Mouse (Mus musculus) intestine, embryonic 14.5 days (tissue): ENCODE measurements around the gene Rerg. TPM values are rescaled to one million over a fixed set of nuclear protein-coding genes. Genes with fewer than 3 reads are reported as not detected.

Experiments
- ATAC-seq: fragments of 200-750 bp; cut with Nextera tagmentation; replicated peaks from 2 replicates; pipeline ENCODE4 v1.8.0; 2017; ENCODE audit warnings: low read depth, moderate number of reproducible peaks, moderate TSS enrichment, moderate library complexity; ENCODE audit not compliant: low FRiP score, low TSS enrichment
- DNase-seq: peaks from one replicate; pipeline ENCODE4 v3.0.0-alpha.2; 2018; ENCODE audit warnings: low spot score
- H3K27ac ChIP-seq: fragments of 300-500 bp; sonication (generic); 2 replicates; pipeline ENCODE4 v1.5.1; 2014; ENCODE audit warnings: low read depth, mild to moderate bottlenecking, control low read depth
- H3K27me3 ChIP-seq: fragments of 300-500 bp; sonication (generic); replicated peaks from 2 replicates; pipeline ENCODE4 v1.6.1; 2014; ENCODE audit warnings: low read length, control low read depth; ENCODE audit not compliant: control insufficient read depth, insufficient read depth
- H3K36me3 ChIP-seq: fragments of 300-500 bp; sonication (generic); 2 replicates; pipeline ENCODE4 v1.6.1; 2014; ENCODE audit warnings: low read length, control low read depth; ENCODE audit not compliant: control insufficient read depth, insufficient read depth
- H3K4me1 ChIP-seq: fragments of 300-500 bp; sonication (generic); replicated peaks from 2 replicates; pipeline ENCODE4 v1.6.1; 2014; ENCODE audit warnings: low read length, control low read depth, mixed read lengths; ENCODE audit not compliant: control insufficient read depth, insufficient read depth
- H3K4me2 ChIP-seq: fragments of 300-500 bp; sonication (generic); 2 replicates; pipeline ENCODE4 v1.6.1; 2014; ENCODE audit warnings: low read length
- H3K4me3 ChIP-seq: fragments of 300-500 bp; sonication (generic); 2 replicates; pipeline ENCODE4 v1.5.1; 2014; ENCODE audit warnings: low read depth, low read length, control low read depth, mixed read lengths
- H3K9ac ChIP-seq: fragments of 300-500 bp; sonication (generic); 2 replicates; pipeline ENCODE4 v1.6.1; 2014; ENCODE audit warnings: mild to moderate bottlenecking, low read length
- H3K9me3 ChIP-seq: fragments of 300-500 bp; sonication (generic); 2 replicates; pipeline ENCODE4 v1.6.1; 2016; ENCODE audit warnings: low read length, control low read depth; ENCODE audit not compliant: control insufficient read depth
- WGBS: fragments of 180-500 bp; shearing (Covaris S2); extraction: QIAGEN DNeasy Blood & Tissue Kit; methylation state at CpG from one replicate; pipeline ENCODE4 v1.1.7; 2014; 5-methylcytosine and 5-hydroxymethylcytosine counted together
- polyA plus RNA-seq: library from polyadenylated mRNA; unstranded; fragments of >200 nt; fragmentation: Nextera tagmentation; extraction: Ambion mirVana; gene quantifications from 2 replicates; pipeline ENCODE4 v1.2.1, GENCODE M21; 2014

Rerg gene
- polyA plus RNA-seq, 1 experiment from 2014 or later: 25.3 TPM

GRCm38 (mm10) chr6:137135506-137136391, 34.5 kb downstream of the Rerg start:
- 0 out of 2 replicates have a peak overlapping the region, but pooled peaks have one; percentile 16 for H3K9ac ChIP-seq
- no peaks in the 10 kb centered on the region for H3K36me3 ChIP-seq
- no peaks in the 10 kb centered on the region for H3K27me3 ChIP-seq
- H3K4me3 ChIP-seq: no peak overlapping the region
- peaks cover 44% of the 10 kb centered on the region for H3K4me1 ChIP-seq
- ATAC-seq: peak; percentile 77; the same call in 1 of the 2 replicates
- H3K9me3 ChIP-seq: no peaks in the 10 kb centered on the region
- peak overlapping the region; percentile 73 for H3K27ac ChIP-seq
- peak overlapping the region; percentile 28 for H3K4me2 ChIP-seq
- DNase-seq: no peak
- WGBS: 35% methylated on average over 20 of the region's 20 CpGs

GRCm38 (mm10) chr6:137131794-137132193, 38.5 kb downstream of the Rerg start:
- Histone ChIP-seq H3K4me2 (no peak overlapping the region), H3K4me3 (no peak overlapping the region), H3K4me1 (peaks cover 38% of the 10 kb centered on the region), H3K36me3 (no peaks in the 10 kb centered on the region), H3K9me3 (no peaks in the 10 kb centered on the region), H3K27me3 (no peaks in the 10 kb centered on the region), H3K27ac (no peak overlapping the region), H3K9ac (no peak overlapping the region)
- 89% methylated on average over 1 of the region's 1 CpGs for WGBS
- ATAC-seq (no peak), DNase-seq (no peak)

- no peaks in the 10 kb centered on the region for H3K27me3 ChIP-seq
- ATAC-seq (peak; percentile 74), DNase-seq (no peak)
- H3K4me1 ChIP-seq: peaks cover 36% of the 10 kb centered on the region
- H3K27ac ChIP-seq: peak overlapping the region; percentile 27; the same call in 1 of the 2 replicates
- H3K9ac ChIP-seq: no peak overlapping the region
- no peaks in the 10 kb centered on the region for H3K36me3 ChIP-seq
- H3K4me2 ChIP-seq: no peak overlapping the region
- 35% methylated on average over 6 of the region's 6 CpGs for WGBS
- H3K4me3 ChIP-seq: no peak overlapping the region
- no peaks in the 10 kb centered on the region for H3K9me3 ChIP-seq
These were observed 38.9 kb downstream of the Rerg start for GRCm38 (mm10) chr6:137131349-137131748.

DNA sequence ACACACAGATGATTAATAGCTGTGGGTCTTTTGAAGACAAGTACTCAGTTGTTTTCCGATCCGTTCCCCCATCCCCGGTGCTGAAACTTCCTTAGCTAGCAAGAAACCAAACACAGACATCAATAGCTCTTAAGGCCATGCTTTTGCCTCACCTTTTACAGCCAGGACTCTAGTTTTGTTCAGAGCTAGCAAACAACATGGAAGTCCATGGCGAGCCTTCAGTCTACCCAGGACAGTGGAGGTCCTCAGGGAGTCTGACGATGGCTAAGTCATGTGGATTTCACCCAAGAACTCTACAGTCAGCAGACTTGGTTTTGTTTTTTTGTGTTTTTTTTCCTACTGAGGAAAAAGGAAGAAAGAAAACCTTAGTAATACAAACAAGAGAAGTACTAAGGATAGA, 43.4 kb downstream of the Rerg start:
- H3K9me3 ChIP-seq: no peaks in the 10 kb centered on the region
- H3K9ac ChIP-seq: no peak overlapping the region
- H3K4me3 ChIP-seq: no peak overlapping the region
- no peaks in the 10 kb centered on the region for H3K36me3 ChIP-seq
- H3K27ac ChIP-seq: peak overlapping the region; percentile 66
- ATAC-seq (no peak), DNase-seq (no peak)
- H3K4me2 ChIP-seq: no peak overlapping the region
- H3K4me1 ChIP-seq: peaks cover 33% of the 10 kb centered on the region
- H3K27me3 ChIP-seq: no peaks in the 10 kb centered on the region
- 41% methylated on average over 5 of the region's 5 CpGs for WGBS

DNA sequence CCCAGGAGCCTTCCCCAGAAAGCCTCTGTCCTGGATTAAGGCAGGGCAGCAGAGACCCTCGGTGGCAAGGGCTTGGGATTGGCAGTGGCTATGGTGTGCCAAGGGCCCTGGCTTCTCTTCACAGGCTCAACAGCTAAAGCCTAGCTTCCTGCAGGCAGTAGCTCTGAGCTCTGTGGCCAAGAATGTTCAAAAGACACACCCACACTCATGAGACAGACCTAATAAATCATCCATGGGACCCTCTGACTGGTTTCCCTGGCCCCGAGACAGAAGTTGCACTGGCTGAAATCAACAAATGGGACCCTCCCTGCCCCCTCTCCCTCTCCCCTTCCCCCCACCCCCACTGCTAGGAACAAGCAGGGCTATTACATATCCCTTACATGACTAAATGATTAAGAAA, 44.1 kb downstream of the Rerg start:
- DNase-seq (no peak), ATAC-seq (peak; percentile 85)
- H3K4me3 ChIP-seq: no peak overlapping the region

DNA sequence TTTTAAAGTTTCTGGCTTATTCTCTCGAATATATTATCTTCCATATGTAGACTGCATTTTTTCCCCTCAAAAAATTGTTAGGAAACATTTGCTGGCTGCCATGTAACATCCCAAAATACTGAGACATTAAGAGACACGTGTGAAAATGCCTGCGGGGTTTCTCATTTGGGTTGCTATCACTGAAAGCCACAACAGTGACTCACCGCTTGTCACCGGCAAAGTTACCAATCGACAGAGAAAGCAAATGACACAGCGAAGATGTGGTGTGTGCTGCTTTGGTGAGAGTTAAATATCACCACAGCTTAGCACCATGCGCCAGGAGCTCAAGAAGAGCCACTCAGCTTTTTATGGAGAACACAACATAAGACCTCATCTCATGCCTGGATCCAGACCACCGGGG, 44.9 kb downstream of the Rerg start:
- H3K36me3 ChIP-seq: no peaks in the 10 kb centered on the region
- peaks cover 26% of the 10 kb centered on the region for H3K4me1 ChIP-seq
- H3K4me3 ChIP-seq: no peak overlapping the region
- H3K27ac ChIP-seq: peak overlapping the region; percentile 66
- H3K4me2 ChIP-seq: no peak overlapping the region
- WGBS: 51% methylated on average over 9 of the region's 9 CpGs
- DNase-seq (no peak), ATAC-seq (no peak)
- no peaks in the 10 kb centered on the region for H3K9me3 ChIP-seq
- H3K9ac ChIP-seq: no peak overlapping the region
- H3K27me3 ChIP-seq: no peaks in the 10 kb centered on the region

More for the DNA sequence above, 44.1 kb downstream of the Rerg start:
- no peak overlapping the region for H3K9ac ChIP-seq
- H3K4me2 ChIP-seq: no peak overlapping the region
- H3K27me3 ChIP-seq: no peaks in the 10 kb centered on the region
- H3K27ac ChIP-seq: peak overlapping the region; percentile 66
- H3K4me1 ChIP-seq: peaks cover 29% of the 10 kb centered on the region
- no peaks in the 10 kb centered on the region for H3K9me3 ChIP-seq
- no peaks in the 10 kb centered on the region for H3K36me3 ChIP-seq
- WGBS: 18% methylated on average over 2 of the region's 2 CpGs

DNA sequence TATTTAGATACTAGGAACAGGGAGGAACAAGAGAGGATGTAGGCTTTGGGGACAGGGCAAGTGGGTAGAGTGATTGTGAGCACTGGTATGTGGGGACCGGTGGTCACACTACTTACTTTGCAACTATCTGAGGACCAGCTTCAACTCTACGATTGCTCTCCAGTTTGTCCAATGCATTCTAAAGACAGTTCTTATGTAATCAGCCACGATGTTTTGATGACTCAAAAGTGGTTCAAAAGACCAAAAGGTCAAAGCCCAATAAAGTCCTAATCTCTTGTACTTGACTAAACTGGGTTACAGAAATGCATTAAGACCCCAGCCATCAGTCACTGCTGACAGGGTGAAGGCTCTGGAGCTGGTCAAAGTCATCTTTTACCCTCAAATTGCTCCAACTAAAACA, 45.3 kb downstream of the Rerg start:
- WGBS: 32% methylated on average over 3 of the region's 3 CpGs
- DNase-seq (no peak), ATAC-seq (no peak)
- no peaks in the 10 kb centered on the region for H3K27me3 ChIP-seq
- no peaks in the 10 kb centered on the region for H3K9me3 ChIP-seq
- peaks cover 26% of the 10 kb centered on the region for H3K4me1 ChIP-seq
- no peak overlapping the region for H3K4me2 ChIP-seq
- H3K27ac ChIP-seq: no peak overlapping the region
- H3K4me3 ChIP-seq: no peak overlapping the region
- no peaks in the 10 kb centered on the region for H3K36me3 ChIP-seq
- H3K9ac ChIP-seq: no peak overlapping the region

GRCm38 (mm10) chr6:137116849-137117473, 53.3 kb downstream of the Rerg start:
- DNase-seq: no peak
- Histone ChIP-seq H3K36me3 (no peaks in the 10 kb centered on the region), H3K27me3 (no peaks in the 10 kb centered on the region), H3K4me3 (no peak overlapping the region), H3K4me2 (no peak overlapping the region), H3K4me1 (peaks cover 35% of the 10 kb centered on the region), H3K9ac (no peak overlapping the region), H3K9me3 (no peaks in the 10 kb centered on the region), H3K27ac (peak overlapping the region; percentile 64)
- peak; percentile 56 for ATAC-seq
- WGBS: 21% methylated on average over 1 of the region's 1 CpGs
